Mouse (Mus musculus) megakaryocyte, embryonic 14.5 days (primary cell): ENCODE results near the gene Mrps21. TPM values are rescaled to one million over a fixed set of nuclear protein-coding genes. Genes with fewer than 3 reads are reported as not detected.

ENCODE experiments used
- H3K27me3 ChIP-seq: replicated peaks from 2 replicates; pipeline ENCODE3; 2012; ENCODE audit warnings: inconsistent platforms
- H3K36me3 ChIP-seq: replicated peaks from 2 replicates; pipeline ENCODE3; 2012; ENCODE audit warnings: low read length, inconsistent platforms, mixed read lengths
- H3K4me1 ChIP-seq: 2 replicates; pipeline ENCODE4 v1.6.1; 2012; ENCODE audit warnings: inconsistent platforms
- H3K4me3 ChIP-seq: replicated peaks from 2 replicates; pipeline ENCODE3; 2012; ENCODE audit warnings: moderate library complexity, mild to moderate bottlenecking, inconsistent platforms
- H3K9me3 ChIP-seq: 2 replicates; pipeline ENCODE4 v1.6.1; 2012; ENCODE audit warnings: inconsistent platforms
- FLI1 ChIP-seq: IDR thresholded peaks from 2 replicates; pipeline ENCODE4 v1.6.1; 2012; ENCODE audit warnings: low read length, inconsistent platforms, mixed read lengths
- GATA1 ChIP-seq: IDR thresholded peaks from 3 replicates; pipeline ENCODE4 v1.6.1; 2012; ENCODE audit warnings: mixed read lengths, low read length, inconsistent platforms, borderline replicate concordance
- polyA plus RNA-seq: library from polyadenylated mRNA; stranded (reverse); fragments of >175 nt; gene quantifications from 2 replicates; pipeline ENCODE4 v1.2.3, GENCODE M21; 2012; ENCODE audit warnings: low replicate concordance; ENCODE audit not compliant: insufficient read depth

The Mrps21 gene
- polyA plus RNA-seq, 1 experiment = 191 TPM

DNA sequence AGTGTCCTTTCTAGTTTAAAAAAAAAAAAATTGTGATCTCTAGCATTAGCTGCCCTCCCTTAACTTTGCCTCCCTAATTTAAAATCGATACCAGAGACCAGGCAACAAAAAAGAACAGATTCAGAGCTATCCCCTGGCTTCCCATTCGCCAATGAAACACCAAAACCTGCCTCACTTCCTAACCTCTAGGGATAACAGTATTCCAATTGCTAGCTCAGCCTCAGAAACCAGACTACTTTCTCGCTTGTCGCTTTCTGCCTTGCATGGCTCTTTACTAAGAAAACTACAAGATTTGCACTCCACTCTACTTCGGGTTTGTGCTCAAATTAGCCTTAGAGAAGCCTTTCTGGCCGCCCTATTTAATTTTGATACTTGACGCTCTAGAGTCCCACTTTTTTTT is 15.2 kb downstream of the Mrps21 start:
- peaks cover 45% of the 10 kb centered on the region for H3K4me1 ChIP-seq
- TF ChIP-seq FLI1 (no peak), GATA1 (no peak)
- H3K4me3 ChIP-seq = peak overlapping the region; percentile 95

DNA sequence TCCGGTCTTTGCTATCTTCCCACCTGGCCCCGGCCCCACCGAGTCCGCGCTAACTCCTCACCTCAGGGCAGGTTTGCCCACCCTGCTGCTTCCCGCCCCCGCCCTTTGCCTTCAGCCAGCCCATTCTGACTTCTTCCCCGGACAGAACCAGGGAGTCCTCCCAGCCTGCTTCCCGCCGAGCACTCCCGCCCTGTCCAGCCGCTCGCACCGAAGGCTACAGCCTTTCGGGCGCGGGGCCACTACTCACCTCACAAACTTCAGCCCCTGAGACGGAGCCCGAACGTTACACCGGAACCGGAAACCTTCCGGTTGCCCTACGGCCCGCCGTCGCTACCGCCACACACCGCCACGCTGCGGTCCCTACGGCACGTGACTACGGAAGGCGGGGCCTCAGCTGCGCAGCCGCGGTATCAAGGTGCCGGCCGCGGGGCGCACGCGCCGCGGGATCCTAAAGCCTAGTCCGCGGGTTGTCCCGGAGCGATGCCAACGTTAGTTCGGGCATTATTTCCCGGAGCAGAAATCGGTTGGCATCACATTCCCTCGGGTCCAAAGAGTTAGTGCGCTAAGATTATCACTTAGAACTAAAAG is 15.7 kb downstream of the Mrps21 start, which contains the start of gene Prpf3:
Prpf3 (minus strand) TSS at position 384 of the 588 bp plus-strand sequence.
- peaks cover 48% of the 10 kb centered on the region for H3K4me1 ChIP-seq
- H3K4me3 ChIP-seq = peak within 1 kb of the TSS; percentile 95
- TF ChIP-seq FLI1 = peak; percentile 63; the same call in 1 of the 2 replicates
- no peak for TF ChIP-seq GATA1
- H3K36me3 ChIP-seq = peaks cover 33% of the 10 kb centered on the region
- no peaks in the 10 kb centered on the region for H3K27me3 ChIP-seq
- no peaks in the 10 kb centered on the region for H3K9me3 ChIP-seq

More for the DNA sequence above, 15.2 kb downstream of the Mrps21 start:
- Histone ChIP-seq H3K27me3 (no peaks in the 10 kb centered on the region), H3K36me3 (peaks cover 28% of the 10 kb centered on the region), H3K9me3 (no peaks in the 10 kb centered on the region)

DNA sequence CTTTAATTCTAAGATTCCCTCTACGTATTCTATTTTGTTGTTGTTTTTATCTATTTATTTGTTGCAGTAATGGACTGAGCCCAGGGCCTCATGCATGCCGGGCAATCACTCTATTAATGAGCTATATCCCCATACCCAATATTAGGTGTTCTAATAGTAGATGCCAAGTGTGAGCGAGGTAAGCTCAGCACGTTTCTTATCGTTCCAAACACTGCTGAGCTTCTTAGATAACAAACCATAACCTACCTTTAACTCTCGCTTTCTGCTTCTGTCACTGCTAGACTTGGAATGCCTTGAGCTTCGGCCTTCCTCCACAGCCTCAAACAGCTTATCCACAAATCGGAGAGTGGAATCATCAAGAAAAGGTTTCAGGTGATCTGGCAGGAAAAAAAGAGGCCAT is 20.0 kb downstream of the Mrps21 start:
- Histone ChIP-seq H3K27me3 (no peaks in the 10 kb centered on the region), H3K36me3 (peaks cover 73% of the 10 kb centered on the region), H3K4me1 (peaks cover 53% of the 10 kb centered on the region), H3K9me3 (no peaks in the 10 kb centered on the region), H3K4me3 (no peak overlapping the region)
- TF ChIP-seq FLI1 = no peak
- no peak for TF ChIP-seq GATA1

DNA sequence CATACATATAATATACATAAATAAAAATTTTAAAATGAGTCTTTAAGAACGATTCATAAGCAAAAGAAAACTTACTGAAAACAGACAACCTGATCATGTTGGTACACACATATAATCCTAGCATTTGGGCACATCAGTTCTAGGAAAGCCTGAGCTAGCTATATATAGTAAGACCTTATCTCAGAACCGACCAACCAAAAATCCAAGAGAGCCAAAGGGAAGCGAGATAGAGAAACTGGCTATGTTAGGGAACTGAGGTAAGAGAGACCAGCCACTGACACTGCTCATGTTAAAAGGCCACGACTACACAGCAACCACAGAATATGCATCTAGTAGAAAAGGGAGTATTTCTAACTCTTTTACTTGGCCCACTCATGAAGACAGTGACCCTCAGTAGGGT is 20.7 kb downstream of the Mrps21 start:
- no peaks in the 10 kb centered on the region for H3K9me3 ChIP-seq
- peaks cover 48% of the 10 kb centered on the region for H3K4me1 ChIP-seq
- H3K4me3 ChIP-seq = no peak overlapping the region
- TF ChIP-seq FLI1 (no peak), GATA1 (no peak)
- H3K27me3 ChIP-seq = no peaks in the 10 kb centered on the region
- H3K36me3 ChIP-seq = peaks cover 80% of the 10 kb centered on the region

- H3K36me3 ChIP-seq = peaks cover 95% of the 10 kb centered on the region
- no peaks in the 10 kb centered on the region for H3K9me3 ChIP-seq
- TF ChIP-seq GATA1 (no peak), FLI1 (no peak)
- H3K27me3 ChIP-seq = no peaks in the 10 kb centered on the region
- peaks cover 8% of the 10 kb centered on the region; the same call in 1 of the 2 replicates for H3K4me1 ChIP-seq
- no peak overlapping the region for H3K4me3 ChIP-seq
Measured at GRCm38 (mm10) chr3:95842503-95843214, 28.7 kb downstream of the Mrps21 start.

DNA sequence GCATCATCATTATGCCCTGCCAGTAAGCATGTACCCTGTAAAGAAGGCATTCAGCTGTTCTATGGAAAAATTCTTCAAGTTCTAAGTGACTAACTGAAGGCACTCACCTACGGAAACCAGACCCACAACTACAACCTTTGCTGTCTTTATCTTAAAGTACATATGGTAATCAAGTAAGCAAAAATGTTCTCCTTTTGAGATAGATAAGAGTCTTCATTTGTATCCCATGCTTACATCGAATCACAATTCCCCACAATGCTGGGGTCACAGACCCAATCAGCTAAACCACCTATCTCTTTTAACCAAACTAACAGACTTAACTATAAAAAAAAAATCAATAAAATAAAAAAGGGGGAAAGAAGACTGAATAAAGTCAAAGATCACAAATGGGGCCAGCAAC is 32.1 kb downstream of the Mrps21 start:
- Histone ChIP-seq H3K4me3 (no peak overlapping the region), H3K27me3 (no peaks in the 10 kb centered on the region), H3K4me1 (peaks cover 8% of the 10 kb centered on the region; the same call in 1 of the 2 replicates), H3K36me3 (peaks cover 90% of the 10 kb centered on the region), H3K9me3 (no peaks in the 10 kb centered on the region)
- TF ChIP-seq FLI1 (no peak), GATA1 (no peak)

DNA sequence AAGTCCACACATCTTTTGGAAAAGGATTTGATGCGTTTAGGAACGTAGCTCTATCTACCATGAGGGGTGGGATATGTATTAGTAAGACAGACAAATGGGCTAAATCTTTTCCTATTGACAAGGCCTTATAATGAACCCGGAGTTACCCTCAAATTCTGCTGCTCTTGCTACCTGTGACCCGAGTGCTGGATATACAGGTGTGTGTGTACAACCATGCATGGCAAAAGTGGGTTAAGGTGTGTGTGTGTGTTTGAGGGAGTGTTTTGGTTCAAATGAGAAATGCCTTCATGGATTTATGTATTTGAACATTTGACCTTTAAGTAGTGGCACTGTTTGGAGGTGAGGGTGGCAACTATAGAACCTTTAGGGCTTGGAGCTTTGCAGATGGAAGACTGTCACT is 42.3 kb downstream of the Mrps21 start:
- H3K9me3 ChIP-seq = no peaks in the 10 kb centered on the region
- no peak overlapping the region for H3K4me3 ChIP-seq
- H3K4me1 ChIP-seq = peaks cover 5% of the 10 kb centered on the region; the same call in 1 of the 2 replicates
- TF ChIP-seq GATA1 (no peak), FLI1 (no peak)
- H3K27me3 ChIP-seq = no peaks in the 10 kb centered on the region
- peaks cover 62% of the 10 kb centered on the region for H3K36me3 ChIP-seq

DNA sequence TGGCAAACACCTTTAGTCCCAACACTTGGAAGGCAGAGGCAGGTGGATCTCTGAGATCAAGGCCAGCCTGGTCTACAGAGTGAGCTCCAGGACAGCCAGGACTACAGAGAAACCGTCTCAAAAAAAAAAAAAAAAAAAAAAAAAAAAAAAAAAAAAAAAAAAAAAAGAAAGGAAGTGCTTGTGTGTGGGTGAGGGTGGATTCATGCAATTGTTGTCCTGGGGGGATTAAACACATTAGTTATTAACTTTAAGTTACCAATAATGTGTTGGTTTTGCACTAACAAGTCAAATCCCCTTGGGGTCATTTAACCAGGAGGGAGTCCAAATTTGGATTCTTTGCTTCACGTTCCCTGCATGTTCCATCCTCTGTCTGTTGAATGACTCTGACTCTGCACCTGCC is 45.0 kb downstream of the Mrps21 start:
- Histone ChIP-seq H3K4me1 (peaks cover 5% of the 10 kb centered on the region; the same call in 1 of the 2 replicates), H3K36me3 (peaks cover 36% of the 10 kb centered on the region), H3K27me3 (no peaks in the 10 kb centered on the region), H3K9me3 (no peaks in the 10 kb centered on the region), H3K4me3 (no peak overlapping the region)
- TF ChIP-seq GATA1 (no peak), FLI1 (no peak)

GRCm38 (mm10) chr3:95820046-95821010 is 51.0 kb downstream of the Mrps21 start:
- TF ChIP-seq FLI1 = no peak
- TF ChIP-seq GATA1 = no peak
- no peaks in the 10 kb centered on the region for H3K9me3 ChIP-seq
- peaks cover 7% of the 10 kb centered on the region for H3K36me3 ChIP-seq
- peak overlapping the region; percentile 98 for H3K4me3 ChIP-seq
- H3K4me1 ChIP-seq = peaks cover 24% of the 10 kb centered on the region
- H3K27me3 ChIP-seq = no peaks in the 10 kb centered on the region
